Mouse (Mus musculus) myocyte (in vitro differentiated cells): ENCODE measurements at regions not wholly inside any gene's neighbourhood (a gene's known extent, or its start where the extent isn't known, plus 50 kb on each side); places are given as distances from the start of the nearest gene placed in this dataset.

Experiments used
- CEBPB ChIP-seq: IDR thresholded peaks from 2 replicates; pipeline ENCODE4 v1.6.1; 2011; ENCODE audit warnings: mild to moderate bottlenecking, moderate library complexity; ENCODE audit not compliant: poor library complexity, insufficient read depth, severe bottlenecking
- E2F4 ChIP-seq: IDR thresholded peaks from one replicate; pipeline ENCODE4 v1.6.1; 2011; ENCODE audit warnings: mild to moderate bottlenecking, control low read depth, moderate library complexity; ENCODE audit not compliant: insufficient read depth
- MAX ChIP-seq: IDR thresholded peaks from one replicate; pipeline ENCODE4 v1.6.1; 2011; ENCODE audit warnings: low read depth, mild to moderate bottlenecking, control low read depth
- MYOG ChIP-seq, 3 experiments: IDR thresholded peaks; one replicate each; pipeline ENCODE4 v1.6.1; 2011; ENCODE audit warnings: control low read depth in 2 of 3, low read depth in 2 of 3, mild to moderate bottlenecking in 2 of 3; ENCODE audit not compliant: insufficient read length in 2 of 3, control insufficient read depth in 1 of 3, insufficient read depth in 1 of 3
- POLR2A ChIP-seq: IDR thresholded peaks from one replicate; pipeline ENCODE4 v1.6.1; 2011; ENCODE audit warnings: low read depth, mild to moderate bottlenecking, control low read depth, moderate library complexity; ENCODE audit not compliant: insufficient read length
- POLR2AphosphoS2 ChIP-seq: IDR thresholded peaks from one replicate; pipeline ENCODE4 v1.6.1; 2011; ENCODE audit warnings: low read depth, control low read depth; ENCODE audit not compliant: insufficient read length
- REST ChIP-seq: IDR thresholded peaks from one replicate; pipeline ENCODE4 v1.6.1; 2011; ENCODE audit warnings: mild to moderate bottlenecking, control low read depth, moderate library complexity; ENCODE audit not compliant: insufficient read depth, insufficient read length
- SRF ChIP-seq: IDR thresholded peaks from one replicate; pipeline ENCODE4 v1.6.1; 2011; ENCODE audit warnings: low read depth; ENCODE audit not compliant: control insufficient read depth, insufficient read length
- TCF12 ChIP-seq: IDR thresholded peaks from one replicate; pipeline ENCODE4 v1.6.1; 2011; ENCODE audit warnings: mild to moderate bottlenecking, control low read depth; ENCODE audit not compliant: poor library complexity, insufficient read depth, severe bottlenecking
- USF1 ChIP-seq: IDR thresholded peaks from one replicate; pipeline ENCODE4 v1.6.1; 2011; ENCODE audit warnings: low read depth, mild to moderate bottlenecking, control low read depth, moderate library complexity

DNA sequence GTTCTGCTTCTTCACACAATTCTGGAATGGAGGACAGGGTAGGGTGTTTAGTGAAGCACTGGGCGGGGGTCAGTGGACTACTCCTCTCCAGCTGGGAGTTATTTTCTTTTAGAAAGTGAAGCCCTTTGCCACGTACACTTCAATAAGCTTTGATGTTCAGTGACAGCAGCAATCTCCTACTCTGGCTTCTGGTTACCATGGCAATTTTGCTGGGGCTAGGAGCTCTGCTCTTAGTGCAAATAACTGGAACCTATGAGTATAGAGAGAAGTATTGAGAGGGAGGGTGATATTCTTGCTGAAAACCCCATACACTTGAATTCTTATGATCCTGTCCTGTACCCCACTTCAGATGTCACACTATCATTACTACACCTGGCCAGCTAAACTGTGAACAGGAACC, 94.5 kb upstream of the Magee2 start:
- TF ChIP-seq POLR2A = no peak
- TF ChIP-seq POLR2AphosphoS2 = no peak
- no peak for TF ChIP-seq USF1
- TF ChIP-seq MYOG (IDR thresholded peaks at IDR 0.05; ENCODE audit: control insufficient read depth in 1 of 3, insufficient read depth in 1 of 3, insufficient read length in 2 of 3, low read depth in 2 of 3) = no peak
- no peak for TF ChIP-seq REST
- no peak for TF ChIP-seq MAX
- TF ChIP-seq SRF = no peak
- TF ChIP-seq E2F4 = no peak
- no peak for TF ChIP-seq TCF12
- no peak for TF ChIP-seq CEBPB
